23 mouse cellular contexts compared by ENCODE assay signal in genomic region chr8:114274558-114274957, GRCm38 (mm10).
A peak's percentile ranks its signal among the peaks of the same experiment; 100 is the strongest.
DNase-seq lines count a peak whose midpoint lies in the region; ATAC-seq lines count a peak whose summit lies in the region.
"Had no signal": no experiment of that assay in that cellular context is flagged by ENCODE, and none has a peak within 500 bp of the region (broad histone marks: within the 10 kb centered on the region; RNA-seq: fewer than 3 reads in every experiment).

No protein-coding gene starts in this region.

- H3K9ac ChIP-seq in forebrain, embryonic 14.5 days (ENCODE audit: low read length): no peak overlapping the region
- H3K9ac ChIP-seq in forebrain, embryonic 12.5 days: no peak overlapping the region
- no peak overlapping the region for H3K9ac ChIP-seq in hindbrain, embryonic 14.5 days
- no peak overlapping the region for H3K9ac ChIP-seq in hindbrain, embryonic 12.5 days
- no peak overlapping the region for H3K9ac ChIP-seq in midbrain, embryonic 15.5 days
- H3K9ac ChIP-seq: embryonic facial prominence, embryonic 12.5 days; intestine, embryonic 15.5 days had no signal

- H3K27me3 ChIP-seq in forebrain, embryonic 14.5 days (replicated peaks; ENCODE audit: control insufficient read depth, insufficient read depth, low read length): no peaks in the 10 kb centered on the region
- no peaks in the 10 kb centered on the region for H3K27me3 ChIP-seq in forebrain, embryonic 12.5 days
- no peaks in the 10 kb centered on the region for H3K27me3 ChIP-seq in hindbrain, embryonic 14.5 days (ENCODE audit: control insufficient read depth, insufficient read depth, low read length)
- H3K27me3 ChIP-seq in hindbrain, embryonic 12.5 days: no peaks in the 10 kb centered on the region
- H3K27me3 ChIP-seq in midbrain, embryonic 15.5 days (replicated peaks): no peaks in the 10 kb centered on the region
- H3K27me3 ChIP-seq in midbrain, embryonic 10.5 days (ENCODE audit: low read depth, poor library complexity, severe bottlenecking): no peaks in the 10 kb centered on the region
- H3K27me3 ChIP-seq: CH12.LX; embryonic facial prominence, embryonic 12.5 days; intestine, embryonic 15.5 days had no signal

- 84% methylated on average over 8 of the region's 8 CpGs for WGBS in forebrain, embryonic 14.5 days
- WGBS in forebrain, embryonic 12.5 days: 76% methylated on average over 8 of the region's 8 CpGs
- WGBS in hindbrain, embryonic 14.5 days: 77% methylated on average over 8 of the region's 8 CpGs
- WGBS in hindbrain, embryonic 12.5 days: 72% methylated on average over 8 of the region's 8 CpGs
- WGBS in midbrain, embryonic 15.5 days: 82% methylated on average over 8 of the region's 8 CpGs
- WGBS in midbrain, embryonic 10.5 days: 78% methylated on average over 8 of the region's 8 CpGs

- no peaks in the 10 kb centered on the region for H3K36me3 ChIP-seq in forebrain, embryonic 14.5 days (ENCODE audit: control insufficient read depth, insufficient read depth, low read length)
- H3K36me3 ChIP-seq in forebrain, embryonic 12.5 days (replicated peaks): no peaks in the 10 kb centered on the region
- no peaks in the 10 kb centered on the region for H3K36me3 ChIP-seq in hindbrain, embryonic 14.5 days (replicated peaks; ENCODE audit: control insufficient read depth, insufficient read depth)
- no peaks in the 10 kb centered on the region for H3K36me3 ChIP-seq in hindbrain, embryonic 12.5 days
- H3K36me3 ChIP-seq in midbrain, embryonic 15.5 days (replicated peaks): no peaks in the 10 kb centered on the region
- no peaks in the 10 kb centered on the region for H3K36me3 ChIP-seq in midbrain, embryonic 10.5 days
- H3K36me3 ChIP-seq: embryonic facial prominence, embryonic 12.5 days; heart, embryonic 10.5 days; intestine, embryonic 15.5 days had no signal

- ATAC-seq in forebrain, embryonic 14.5 days: no peak
- ATAC-seq in forebrain, embryonic 12.5 days (ENCODE audit: low FRiP score): no peak
- no peak for ATAC-seq in hindbrain, embryonic 14.5 days (ENCODE audit: low FRiP score)
- no peak for ATAC-seq in hindbrain, embryonic 12.5 days (ENCODE audit: low FRiP score)
- no peak for ATAC-seq in midbrain, embryonic 15.5 days (replicated peaks)
- ATAC-seq: activated CD4-positive, CD25-positive, alpha-beta regulatory T cell, adult 4 months; intestine, embryonic 15.5 days; Patski had no signal

- H3K9me3 ChIP-seq in forebrain, embryonic 14.5 days (replicated peaks; ENCODE audit: control insufficient read depth, low read length): no peaks in the 10 kb centered on the region
- no peaks in the 10 kb centered on the region for H3K9me3 ChIP-seq in forebrain, embryonic 12.5 days
- no peaks in the 10 kb centered on the region for H3K9me3 ChIP-seq in hindbrain, embryonic 14.5 days (ENCODE audit: control insufficient read depth, low read length)
- no peaks in the 10 kb centered on the region for H3K9me3 ChIP-seq in hindbrain, embryonic 12.5 days (replicated peaks)
- no peaks in the 10 kb centered on the region for H3K9me3 ChIP-seq in midbrain, embryonic 15.5 days
- H3K9me3 ChIP-seq in midbrain, embryonic 10.5 days (replicated peaks): no peaks in the 10 kb centered on the region
- H3K9me3 ChIP-seq: embryonic facial prominence, embryonic 12.5 days; heart, embryonic 10.5 days; intestine, embryonic 15.5 days had no signal

- no peak overlapping the region for H3K4me3 ChIP-seq in forebrain, embryonic 14.5 days (ENCODE audit: low read depth, low read length)
- H3K4me3 ChIP-seq in forebrain, embryonic 12.5 days (replicated peaks): no peak overlapping the region
- H3K4me3 ChIP-seq in hindbrain, embryonic 14.5 days (replicated peaks; ENCODE audit: low read length): no peak overlapping the region
- no peak overlapping the region for H3K4me3 ChIP-seq in hindbrain, embryonic 12.5 days
- no peak overlapping the region for H3K4me3 ChIP-seq in midbrain, embryonic 15.5 days
- no peak overlapping the region for H3K4me3 ChIP-seq in midbrain, embryonic 10.5 days
- H3K4me3 ChIP-seq: embryonic facial prominence, embryonic 12.5 days; heart, embryonic 10.5 days; intestine, embryonic 15.5 days had no signal

- no peaks in the 10 kb centered on the region for H3K4me1 ChIP-seq in forebrain, embryonic 14.5 days (ENCODE audit: control insufficient read depth, insufficient read depth, low read length)
- H3K4me1 ChIP-seq in forebrain, embryonic 12.5 days: no peaks in the 10 kb centered on the region
- H3K4me1 ChIP-seq in hindbrain, embryonic 14.5 days (replicated peaks; ENCODE audit: control insufficient read depth, insufficient read depth, low read length): no peaks in the 10 kb centered on the region
- no peaks in the 10 kb centered on the region for H3K4me1 ChIP-seq in hindbrain, embryonic 12.5 days
- H3K4me1 ChIP-seq in midbrain, embryonic 15.5 days: no peaks in the 10 kb centered on the region
- H3K4me1 ChIP-seq in midbrain, embryonic 10.5 days: no peaks in the 10 kb centered on the region
- H3K4me1 ChIP-seq: embryonic facial prominence, embryonic 12.5 days; heart, embryonic 10.5 days; intestine, embryonic 15.5 days had no signal

- no peak overlapping the region for H3K4me2 ChIP-seq in forebrain, embryonic 14.5 days (ENCODE audit: low read length)
- no peak overlapping the region for H3K4me2 ChIP-seq in forebrain, embryonic 12.5 days
- H3K4me2 ChIP-seq in hindbrain, embryonic 14.5 days (replicated peaks): no peak overlapping the region
- H3K4me2 ChIP-seq in hindbrain, embryonic 12.5 days (replicated peaks): no peak overlapping the region
- H3K4me2 ChIP-seq in midbrain, embryonic 15.5 days: no peak overlapping the region
- H3K4me2 ChIP-seq: embryonic facial prominence, embryonic 12.5 days; intestine, embryonic 15.5 days had no signal

- no peak for DNase-seq in forebrain, embryonic 14.5 days (ENCODE audit: low spot score)
- DNase-seq in hindbrain, embryonic 14.5 days (ENCODE audit: low spot score): no peak
- no peak for DNase-seq in midbrain, embryonic 10.5 days (ENCODE audit: low spot score)
- DNase-seq in brain, adult 2 months (ENCODE audit: low read depth, low spot score): peak; percentile 32
- DNase-seq in lung, postnatal 25 days (ENCODE audit: low spot score): no peak
- DNase-seq: adrenal gland, postnatal 14 days; cerebellum, adult 2 months; cerebellum, postnatal 14 days; embryo, embryonic 11 days; gastrocnemius, postnatal 10 days; heart, adult 18-20 months; heart, postnatal 10 days; heart, postnatal 4 days; kidney, adult 18-20 months had no signal

- peak overlapping the region; percentile 46; the same call in 1 of the 2 replicates for H3K27ac ChIP-seq in forebrain, embryonic 14.5 days (ENCODE audit: low read depth, low read length)
- H3K27ac ChIP-seq in forebrain, embryonic 12.5 days: no peak overlapping the region
- H3K27ac ChIP-seq in hindbrain, embryonic 14.5 days: peak overlapping the region; percentile 54; the same call in 1 of the 2 replicates
- no peak overlapping the region for H3K27ac ChIP-seq in hindbrain, embryonic 12.5 days
- peak overlapping the region; percentile 27; the same call in 1 of the 2 replicates for H3K27ac ChIP-seq in midbrain, embryonic 15.5 days
- H3K27ac ChIP-seq in midbrain, embryonic 10.5 days (replicated peaks): no peak overlapping the region
- H3K27ac ChIP-seq: embryonic facial prominence, embryonic 12.5 days; heart, embryonic 10.5 days; intestine, embryonic 15.5 days had no signal

Comparison
In these comparisons a context has a peak if more than half of its experiments do, and no peak if none do; other contexts are left out.
1. H3K27ac ChIP-seq: peak in forebrain, embryonic 14.5 days (single experiment), hindbrain, embryonic 14.5 days (single experiment) and midbrain, embryonic 15.5 days (single experiment); none in forebrain, embryonic 12.5 days (single experiment), hindbrain, embryonic 12.5 days (single experiment) and midbrain, embryonic 10.5 days (single experiment).